Mouse (Mus musculus) gonadal fat pad, adult 2 months (tissue): ENCODE measurements around the gene Kbtbd2. TPM values are rescaled to one million over a fixed set of nuclear protein-coding genes. Genes with fewer than 3 reads are reported as not detected.

Experiments used
- DNase-seq: peaks from one replicate; pipeline ENCODE4 v3.0.0-alpha.2; 2012; ENCODE audit warnings: low read depth
- polyA plus RNA-seq: library from polyadenylated mRNA; depleted of rRNA; stranded (reverse); fragments of >200 nt; gene quantifications from 2 replicates; pipeline ENCODE4 v1.2.3, GENCODE M21; 2012; rRNA removed

The Kbtbd2 gene
- polyA plus RNA-seq, 1 experiment: 9.4 TPM

DNA sequence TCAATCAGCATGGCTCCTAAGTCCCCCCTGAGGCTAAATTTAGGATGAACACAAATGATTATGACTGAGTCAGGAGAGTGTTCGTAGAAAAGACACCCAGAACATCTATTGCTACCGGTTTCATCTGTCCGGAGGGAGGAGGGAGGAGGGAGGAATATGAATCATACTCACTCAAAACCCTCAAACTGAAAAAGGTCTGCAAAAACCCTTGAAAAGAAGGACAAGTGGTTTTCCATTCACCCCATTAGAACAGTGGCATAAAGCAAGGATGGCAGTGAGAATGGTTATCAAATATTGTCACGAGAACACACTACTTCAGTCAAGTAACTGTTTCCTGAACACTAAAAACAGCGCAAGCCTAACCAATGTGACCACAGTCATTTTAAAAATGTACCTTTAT lies 12.5 kb downstream of the Kbtbd2 start:
- no peak for DNase-seq

DNA sequence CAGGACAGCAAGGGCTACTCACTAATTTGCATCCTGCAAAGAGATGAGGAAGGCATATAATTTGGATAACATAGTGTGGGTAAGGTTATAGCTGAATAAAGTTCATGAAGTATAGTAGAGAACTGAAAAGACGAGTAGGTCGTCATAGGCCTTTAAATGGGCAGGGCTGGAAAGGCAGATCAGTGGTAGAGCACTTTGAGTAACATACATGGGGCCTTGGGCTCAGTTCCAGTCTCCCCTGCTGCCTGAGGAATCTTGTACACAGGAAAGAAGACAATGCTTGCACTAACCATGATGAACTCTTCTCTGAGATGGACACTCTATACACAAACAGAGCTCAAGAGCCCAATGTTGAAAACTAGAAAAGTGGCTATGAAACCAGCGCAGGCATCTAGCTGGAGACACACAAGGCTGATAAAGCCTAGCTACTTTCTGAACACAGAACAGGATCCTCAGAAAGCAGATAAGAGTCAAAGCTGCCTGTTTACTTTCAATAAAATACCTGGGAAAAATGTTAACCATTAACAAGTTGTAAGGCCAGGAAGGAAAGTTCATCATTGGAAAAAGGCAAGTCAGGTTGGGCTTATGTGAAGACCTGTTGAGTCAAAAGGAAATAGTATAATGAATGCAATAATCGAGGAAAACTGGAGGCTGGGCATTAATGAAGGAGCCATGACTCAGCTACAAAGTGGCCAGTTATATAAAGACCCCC lies 13.9 kb downstream of the Kbtbd2 start:
- no peak for DNase-seq

DNA sequence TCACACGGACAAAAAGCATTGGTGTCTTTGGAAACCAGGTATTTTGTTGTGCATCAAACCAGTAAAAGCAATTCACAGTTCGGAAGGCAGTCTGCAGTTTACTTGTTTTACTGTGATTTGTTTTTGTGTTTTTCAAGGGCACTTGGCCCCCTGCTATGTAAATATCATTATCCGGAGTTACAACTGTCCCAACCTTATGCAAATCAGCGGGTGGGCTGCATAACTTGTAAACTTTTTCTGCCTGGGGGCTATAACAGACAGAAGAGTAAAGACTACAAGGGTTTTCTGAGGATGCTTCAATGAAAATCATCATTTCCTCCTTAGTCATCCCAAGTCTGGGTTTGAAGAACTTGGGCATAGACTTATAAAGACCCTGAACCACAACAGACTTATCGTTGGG lies 18.0 kb downstream of the Kbtbd2 start:
- no peak for DNase-seq

GRCm38 (mm10) chr6:56775816-56776215 lies 21.8 kb downstream of the Kbtbd2 start:
- no peak for DNase-seq

GRCm38 (mm10) chr6:56765696-56766095 lies 31.9 kb downstream of the Kbtbd2 start:
- no peak for DNase-seq

DNA sequence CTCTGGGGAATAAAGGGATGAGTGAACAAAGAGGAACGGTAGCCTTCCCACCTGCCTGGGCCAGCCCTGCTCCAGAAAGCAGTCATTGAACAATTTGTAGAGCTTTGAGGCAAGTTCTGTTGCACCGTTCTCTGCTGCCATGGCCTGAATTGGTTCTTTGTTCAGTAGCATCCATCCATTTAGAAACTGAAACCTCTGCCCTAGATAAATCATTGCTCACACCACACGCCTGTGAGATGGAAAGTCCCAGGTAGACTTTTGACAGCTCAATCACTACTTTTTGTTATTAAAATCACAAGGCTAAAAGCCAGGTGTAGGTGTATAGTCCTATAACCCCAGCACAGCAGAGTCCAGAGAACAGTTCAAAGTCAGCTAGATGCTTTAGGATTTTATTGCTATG lies 32.3 kb downstream of the Kbtbd2 start:
- no peak for DNase-seq

DNA sequence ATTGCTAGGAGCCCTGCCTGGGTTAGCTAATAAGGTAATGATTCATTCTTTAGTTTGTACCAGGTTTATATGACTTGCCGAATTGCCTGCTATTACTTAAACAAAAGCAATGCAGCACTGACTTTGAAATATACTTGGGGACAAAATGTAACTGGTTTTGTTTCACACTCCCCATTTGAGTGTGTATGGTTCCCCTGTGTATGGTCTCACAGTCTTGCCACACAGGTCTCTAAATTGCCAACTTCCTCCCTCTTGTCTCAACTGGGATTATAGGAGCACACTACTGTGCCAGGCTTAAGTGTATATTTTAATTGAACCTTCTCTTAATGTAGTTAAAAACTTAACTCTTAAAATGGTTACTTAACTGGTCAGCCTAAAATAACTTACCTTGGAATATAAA lies 38.3 kb downstream of the Kbtbd2 start:
- peak; percentile 63 for DNase-seq

GRCm38 (mm10) chr6:56756117-56756516 lies 41.5 kb downstream of the Kbtbd2 start:
- no peak for DNase-seq

DNA sequence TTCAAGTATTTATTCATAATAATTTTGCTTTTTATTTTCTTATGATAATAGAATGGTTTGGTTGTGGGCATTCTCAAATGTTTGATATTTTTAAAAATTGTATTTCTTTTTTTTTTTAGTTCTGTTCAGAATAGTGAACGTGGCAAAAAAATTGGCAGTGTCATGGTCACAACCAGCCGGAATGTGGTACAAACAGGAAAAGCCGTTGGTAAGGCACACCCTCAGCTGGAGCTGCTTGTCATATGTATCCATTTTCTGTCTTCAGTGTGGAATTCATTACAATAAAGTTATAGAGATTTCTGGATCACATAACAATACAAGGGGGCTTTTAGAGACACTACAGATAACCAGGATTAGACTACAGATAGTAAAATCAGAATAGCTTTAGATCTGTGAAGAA lies 43.9 kb downstream of the Kbtbd2 start:
- no peak for DNase-seq

- DNase-seq: peak; percentile 96
Measured at GRCm38 (mm10) chr6:56745950-56746543, 51.6 kb downstream of the Kbtbd2 start.

DNA sequence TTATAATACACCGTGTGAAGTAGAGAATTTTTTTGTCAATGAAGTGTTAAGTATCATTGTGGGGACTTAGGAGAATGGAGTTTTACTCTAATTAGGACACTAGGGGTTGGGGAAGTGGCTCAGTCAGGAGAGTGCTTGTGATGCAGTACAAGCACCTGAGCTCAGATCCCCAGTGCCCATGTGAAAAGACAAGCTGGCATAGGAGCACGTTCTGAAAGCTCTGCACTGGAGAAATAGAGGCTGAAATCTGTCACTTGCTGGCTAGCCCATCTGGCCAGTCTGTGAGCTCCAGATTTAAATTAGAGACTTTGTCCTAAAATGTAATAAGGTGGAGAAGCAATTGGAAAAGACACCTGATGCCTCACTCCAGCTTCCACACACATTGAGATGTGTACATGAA lies 65.1 kb downstream of the Kbtbd2 start:
- DNase-seq: no peak

Other genes starting within 250 kb of the Kbtbd2 start
- gene Pde1c, start 228.7 kb downstream of the Kbtbd2 start, polyA plus RNA-seq: 0.36 and 1.1 TPM in 2 replicates
- gene Lsm5, start 93.1 kb downstream of the Kbtbd2 start, polyA plus RNA-seq: 3.1 and 6.0 TPM in 2 replicates
- gene Avl9, start 82.9 kb downstream of the Kbtbd2 start, polyA plus RNA-seq: 13.7 and 15.5 TPM in 2 replicates
- 95.4 and 102 TPM in 2 replicates for gene Fkbp9, start 34.2 kb upstream of the Kbtbd2 start, polyA plus RNA-seq
- gene Nt5c3, start 126.1 kb upstream of the Kbtbd2 start, polyA plus RNA-seq: 7.3 and 8.3 TPM in 2 replicates
- 0.24 and 0.45 TPM in 2 replicates for gene Vmn1r4, start 126.2 kb upstream of the Kbtbd2 start, polyA plus RNA-seq
- 0.11 TPM in 1 of 2 replicates, not detected in the other for gene Vmn1r5, start 172.5 kb upstream of the Kbtbd2 start, polyA plus RNA-seq
- not detected in 2 replicates for gene Vmn1r6, start 199.4 kb upstream of the Kbtbd2 start, polyA plus RNA-seq
- gene Vmn1r7, start 227.5 kb upstream of the Kbtbd2 start, polyA plus RNA-seq: not detected in 2 replicates
- not detected in 2 replicates for gene Vmn1r8, start 234.5 kb upstream of the Kbtbd2 start, polyA plus RNA-seq